Mouse (Mus musculus) liver, embryonic 16.5 days (tissue): ENCODE measurements around the gene Setd2. TPM values are rescaled to one million over a fixed set of nuclear protein-coding genes. Genes with fewer than 3 reads are reported as not detected.
A peak's percentile ranks its signal among the peaks of the same experiment; 100 is the strongest.

ENCODE experiments used
- ATAC-seq: fragments of 200-750 bp; cut with Nextera tagmentation; 2 replicates; pipeline ENCODE4 v1.8.0; 2017; ENCODE audit warnings: low read depth, mild to moderate bottlenecking, moderate number of reproducible peaks, moderate library complexity
- H3K27ac ChIP-seq: fragments of 300-500 bp; sonication (generic); 2 replicates; pipeline ENCODE4 v1.5.1; 2014; ENCODE audit warnings: mild to moderate bottlenecking, low read length
- H3K27me3 ChIP-seq: fragments of 300-500 bp; sonication (generic); 2 replicates; pipeline ENCODE4 v1.6.1; 2014; ENCODE audit warnings: low read depth, low read length, mixed read lengths; ENCODE audit not compliant: control insufficient read depth, insufficient read depth
- H3K36me3 ChIP-seq: fragments of 300-500 bp; sonication (generic); 2 replicates; pipeline ENCODE4 v1.6.1; 2014; ENCODE audit warnings: mild to moderate bottlenecking; ENCODE audit not compliant: control insufficient read depth, insufficient read depth
- H3K4me1 ChIP-seq: fragments of 300-500 bp; sonication (generic); 2 replicates; pipeline ENCODE4 v1.6.1; 2014; ENCODE audit warnings: low read depth, low read length, mixed read lengths; ENCODE audit not compliant: control insufficient read depth
- H3K4me2 ChIP-seq: fragments of 300-500 bp; sonication (generic); 2 replicates; pipeline ENCODE4 v1.6.1; 2014; ENCODE audit warnings: low read depth, low read length, mixed read lengths
- H3K4me3 ChIP-seq: fragments of 300-500 bp; sonication (generic); 2 replicates; pipeline ENCODE4 v1.5.1; 2014; ENCODE audit warnings: low read depth, mild to moderate bottlenecking, low read length
- H3K9ac ChIP-seq: fragments of 300-500 bp; sonication (generic); 2 replicates; pipeline ENCODE4 v1.6.1; 2014; ENCODE audit warnings: low read depth, low read length
- H3K9me3 ChIP-seq: fragments of 300-500 bp; sonication (generic); replicated peaks from 2 replicates; pipeline ENCODE4 v1.6.1; 2016; ENCODE audit warnings: low read length; ENCODE audit not compliant: control insufficient read depth
- WGBS: fragments of 180-500 bp; shearing (Covaris S2); extraction: QIAGEN DNeasy Blood & Tissue Kit; methylation state at CpG from one replicate; pipeline ENCODE4 v1.1.7; 2014; ENCODE audit not compliant: insufficient replicate concordance; 5-methylcytosine and 5-hydroxymethylcytosine counted together
- polyA plus RNA-seq: library from polyadenylated mRNA; unstranded; fragments of >200 nt; fragmentation: Nextera tagmentation; extraction: Ambion mirVana; gene quantifications from 2 replicates; pipeline ENCODE4 v1.2.1, GENCODE M21; 2015

Gene Setd2
- polyA plus RNA-seq, 1 experiment from 2014 or later = 10.0 TPM

- H3K27me3 ChIP-seq = no peaks in the 10 kb centered on the region
- H3K4me1 ChIP-seq = no peaks in the 10 kb centered on the region
- no peak overlapping the region for H3K4me3 ChIP-seq
- no peaks in the 10 kb centered on the region for H3K9me3 ChIP-seq
- no peak overlapping the region for H3K4me2 ChIP-seq
- no peak overlapping the region for H3K27ac ChIP-seq
- no peak overlapping the region for H3K9ac ChIP-seq
- WGBS = 81% methylated on average over 3 of the region's 3 CpGs
- peaks cover 19% of the 10 kb centered on the region for H3K36me3 ChIP-seq
- ATAC-seq = no peak
These were observed 79.1 kb downstream of the Setd2 start for GRCm38 (mm10) chr9:110611471-110611870.

- ATAC-seq = no peak
- Histone ChIP-seq H3K4me2 (no peak overlapping the region), H3K27me3 (no peaks in the 10 kb centered on the region), H3K4me1 (no peaks in the 10 kb centered on the region), H3K27ac (no peak overlapping the region), H3K9ac (no peak overlapping the region), H3K9me3 (no peaks in the 10 kb centered on the region), H3K4me3 (no peak overlapping the region), H3K36me3 (peaks cover 34% of the 10 kb centered on the region)
- 75% methylated on average over 3 of the region's 3 CpGs for WGBS
These were observed 84.7 kb downstream of the Setd2 start for GRCm38 (mm10) chr9:110617081-110617480.

GRCm38 (mm10) chr9:110620180-110620579 lies 87.8 kb downstream of the Setd2 start:
- Histone ChIP-seq H3K9me3 (no peaks in the 10 kb centered on the region), H3K27me3 (no peaks in the 10 kb centered on the region), H3K4me2 (no peak overlapping the region), H3K36me3 (peaks cover 28% of the 10 kb centered on the region), H3K4me3 (no peak overlapping the region), H3K4me1 (peaks cover 11% of the 10 kb centered on the region), H3K9ac (no peak overlapping the region), H3K27ac (no peak overlapping the region)
- WGBS = 78% methylated on average over 7 of the region's 7 CpGs
- no peak for ATAC-seq

- H3K4me1 ChIP-seq = peaks cover 14% of the 10 kb centered on the region
- peaks cover 23% of the 10 kb centered on the region for H3K36me3 ChIP-seq
These were observed 88.3 kb downstream of the Setd2 start for GRCm38 (mm10) chr9:110620685-110621084.

GRCm38 (mm10) chr9:110622621-110623219 lies 90.3 kb downstream of the Setd2 start:
- no peak for ATAC-seq
- Histone ChIP-seq H3K9ac (no peak overlapping the region), H3K4me1 (peaks cover 14% of the 10 kb centered on the region), H3K27ac (no peak overlapping the region), H3K9me3 (no peaks in the 10 kb centered on the region), H3K27me3 (no peaks in the 10 kb centered on the region), H3K4me2 (no peak overlapping the region), H3K4me3 (no peak overlapping the region), H3K36me3 (peaks cover 15% of the 10 kb centered on the region)
- 69% methylated on average over 12 of the region's 12 CpGs for WGBS

More at GRCm38 (mm10) chr9:110620685-110621084, 88.3 kb downstream of the Setd2 start:
- Histone ChIP-seq H3K9ac (no peak overlapping the region), H3K27me3 (no peaks in the 10 kb centered on the region), H3K4me2 (no peak overlapping the region), H3K4me3 (no peak overlapping the region), H3K9me3 (no peaks in the 10 kb centered on the region), H3K27ac (no peak overlapping the region)
- 81% methylated on average over 7 of the region's 7 CpGs for WGBS
- no peak for ATAC-seq

- Histone ChIP-seq H3K4me1 (peaks cover 14% of the 10 kb centered on the region), H3K9me3 (no peaks in the 10 kb centered on the region), H3K4me2 (peak overlapping the region; percentile 92), H3K27ac (no peak overlapping the region), H3K4me3 (peak overlapping the region; percentile 65; the same call in 1 of the 2 replicates), H3K9ac (no peak overlapping the region; the same call in 1 of the 2 replicates), H3K27me3 (no peaks in the 10 kb centered on the region), H3K36me3 (peaks cover 6% of the 10 kb centered on the region)
- WGBS = 61% methylated on average over 8 of the region's 8 CpGs
- no peak for ATAC-seq
These were observed 91.2 kb downstream of the Setd2 start for GRCm38 (mm10) chr9:110623416-110624195.

- Histone ChIP-seq H3K36me3 (peaks cover under 1% of the 10 kb centered on the region; the same call in 1 of the 2 replicates), H3K4me3 (peak within 1 kb of the TSS; percentile 65), H3K9me3 (no peaks in the 10 kb centered on the region), H3K27ac (0 out of 2 replicates have a peak within 1 kb of the TSS, but pooled peaks have one; percentile 14), H3K4me1 (peaks cover 14% of the 10 kb centered on the region), H3K27me3 (no peaks in the 10 kb centered on the region), H3K9ac (peak within 1 kb of the TSS; percentile 61), H3K4me2 (peak within 1 kb of the TSS; percentile 92)
- 6% methylated on average over 41 of the region's 41 CpGs for WGBS
- ATAC-seq = peak; percentile 93
These were observed 92.2 kb downstream of the Setd2 start, which contains the start of gene Nradd for GRCm38 (mm10) chr9:110624361-110625166. Gene Nradd (minus strand): TSS chr9:110624452.

- Histone ChIP-seq H3K4me2 (peak overlapping the region; percentile 92), H3K4me1 (peaks cover 14% of the 10 kb centered on the region), H3K27ac (no peak overlapping the region), H3K9me3 (no peaks in the 10 kb centered on the region), H3K36me3 (0 out of 2 replicates have a peak, but pooled peaks cover 2% of the 10 kb centered on the region), H3K27me3 (no peaks in the 10 kb centered on the region), H3K9ac (no peak overlapping the region), H3K4me3 (peak overlapping the region; percentile 65)
- WGBS = 78% methylated on average over 11 of the region's 11 CpGs
- no peak for ATAC-seq
These were observed 93.0 kb downstream of the Setd2 start for GRCm38 (mm10) chr9:110625350-110625908.
